Mouse (Mus musculus) lung, adult 2 months (tissue): ENCODE results near the gene Wnt11.

Experiments
- CTCF ChIP-seq: fragments of 200-500 bp; IDR thresholded peaks from 2 replicates; pipeline ENCODE4 v1.5.1; 2011; ENCODE audit warnings: mild to moderate bottlenecking, low read length, control low read depth; ENCODE audit not compliant: insufficient read depth
- POLR2A ChIP-seq: fragments of 200-500 bp; IDR thresholded peaks from 2 replicates; pipeline ENCODE4 v1.6.1; 2011; ENCODE audit warnings: low read depth, mild to moderate bottlenecking, control low read depth, low read length, borderline replicate concordance; ENCODE audit errors: extremely low read depth

GRCm38 (mm10) chr7:98874411-98874951 lies 39.6 kb downstream of the Wnt11 start:
- TF ChIP-seq CTCF (no peak), POLR2A (no peak)
